Mouse (Mus musculus): ENCODE measurements at regions not wholly inside any gene's neighbourhood (a gene's known extent, or its start where the extent isn't known, plus 50 kb on each side); places are given as distances from the start of the nearest gene placed in this dataset.

DNA sequence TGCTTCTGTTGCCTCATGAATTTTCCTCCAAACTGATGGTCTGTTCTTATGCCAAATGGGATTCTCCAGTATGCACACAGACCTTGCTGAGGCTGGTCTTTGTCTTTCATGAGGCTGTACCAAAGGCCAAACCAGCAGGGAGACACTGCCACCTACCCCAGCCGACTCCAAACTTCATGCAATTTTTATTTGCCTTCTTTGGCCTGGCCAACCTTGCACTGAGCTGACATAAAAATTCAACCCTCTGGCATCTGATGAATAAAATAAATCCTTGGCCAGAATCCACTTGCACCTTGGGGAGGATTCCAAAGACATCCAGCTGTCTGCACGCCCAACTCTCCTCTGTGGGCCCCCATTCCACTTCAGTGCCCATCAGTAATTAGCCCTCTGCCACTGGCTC, 126.0 kb upstream of the Nmur2 start:
- TF ChIP-seq CTCF (IDR thresholded peaks at IDR 0.05; ENCODE audit: insufficient read depth, low read length) (no peak), POLR2A (IDR thresholded peaks at IDR 0.05; ENCODE audit: borderline replicate concordance, extremely low read depth, low read depth, low read length) (no peak)
